Mouse (Mus musculus): Measurements from ENCODE around the gene 9930104L06Rik. TPM values are rescaled to one million over a fixed set of nuclear protein-coding genes. Genes with fewer than 3 reads are reported as not detected.

Gene 9930104L06Rik
- polyA plus RNA-seq, 1 experiment: 6.5 TPM

DNA sequence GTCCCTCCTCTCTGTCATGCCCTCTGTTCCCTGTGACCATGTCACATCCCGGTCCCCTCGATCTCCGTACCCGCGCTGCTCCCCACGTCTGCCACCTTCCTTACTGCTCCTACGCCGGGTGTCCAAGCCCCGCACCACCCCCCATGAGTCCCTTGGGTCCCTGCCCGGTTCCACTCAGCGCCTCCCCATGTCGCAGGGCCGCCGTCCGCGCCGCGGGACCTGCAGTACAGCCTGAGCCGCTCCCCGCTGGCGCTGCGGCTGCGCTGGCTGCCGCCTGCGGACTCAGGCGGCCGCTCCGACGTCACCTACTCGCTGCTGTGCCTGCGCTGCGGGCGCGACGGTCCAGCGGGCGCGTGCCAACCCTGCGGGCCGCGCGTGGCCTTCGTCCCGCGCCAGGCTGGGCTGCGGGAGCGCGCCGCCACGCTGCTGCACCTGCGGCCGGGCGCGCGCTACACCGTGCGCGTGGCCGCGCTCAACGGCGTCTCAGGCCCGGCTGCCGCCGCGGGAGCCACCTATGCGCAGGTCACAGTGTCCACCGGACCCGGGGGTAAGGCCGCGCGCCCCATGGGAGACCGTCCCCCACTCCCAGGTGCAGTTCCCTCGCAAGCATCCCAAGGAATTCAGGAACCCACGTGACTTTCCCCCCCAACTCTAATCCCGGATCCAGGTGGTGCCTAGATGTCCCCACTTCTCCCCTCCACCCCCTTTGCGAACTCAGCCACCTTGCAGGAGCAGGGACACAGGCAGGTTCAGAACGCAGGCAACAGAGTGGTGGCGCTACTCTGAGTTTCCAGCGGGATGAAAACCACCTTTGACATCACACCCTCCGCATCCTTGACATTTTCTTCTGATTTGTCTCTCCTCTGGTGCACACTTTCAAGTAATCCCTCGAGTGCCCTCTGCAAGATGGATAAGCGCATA lies 42.1 kb upstream of the 9930104L06Rik start:
- H3K27me3 ChIP-seq (ENCODE audit: control insufficient read depth, insufficient read depth, insufficient read length): peaks cover 80% of the 10 kb centered on the region
- H3ac ChIP-seq (ENCODE audit: control insufficient read depth, insufficient read length, low read depth): no peak overlapping the region
- no peaks in the 10 kb centered on the region for H3K36me3 ChIP-seq (ENCODE audit: control insufficient read depth, insufficient read depth)
- TF ChIP-seq MYOD1 (IDR thresholded peaks at IDR 0.05; ENCODE audit: control insufficient read depth, insufficient read length, low read depth) (no peak), FOSL1 (IDR thresholded peaks at IDR 0.05; ENCODE audit: insufficient read depth, low read length, poor library complexity, severe bottlenecking) (no peak), CEBPB (IDR thresholded peaks at IDR 0.05; ENCODE audit: low read depth) (no peak), USF1 (IDR thresholded peaks at IDR 0.05; ENCODE audit: low read depth) (no peak), CTCF (IDR thresholded peaks at IDR 0.05; ENCODE audit: control insufficient read depth, insufficient read depth, insufficient read length) (no peak), MAX (IDR thresholded peaks at IDR 0.05) (no peak), MYOG (IDR thresholded peaks at IDR 0.05; ENCODE audit: control insufficient read depth, extremely low read depth, insufficient read length) (no peak)
- no peaks in the 10 kb centered on the region for H3K79me3 ChIP-seq (ENCODE audit: low read depth)
- H3K4me3 ChIP-seq (ENCODE audit: insufficient read depth, poor library complexity, severe bottlenecking): no peak overlapping the region
- no peaks in the 10 kb centered on the region for H3K79me2 ChIP-seq (ENCODE audit: control insufficient read depth, insufficient read depth)

GRCm38 (mm10) chr4:124898428-124898827 lies 38.4 kb upstream of the 9930104L06Rik start:
- no peak overlapping the region for H3ac ChIP-seq (ENCODE audit: control insufficient read depth, insufficient read length, low read depth)
- no peaks in the 10 kb centered on the region for H3K79me3 ChIP-seq (ENCODE audit: low read depth)
- H3K79me2 ChIP-seq (ENCODE audit: control insufficient read depth, insufficient read depth): no peaks in the 10 kb centered on the region
- H3K27me3 ChIP-seq (ENCODE audit: control insufficient read depth, insufficient read depth, insufficient read length): peaks cover 71% of the 10 kb centered on the region
- TF ChIP-seq CTCF (IDR thresholded peaks at IDR 0.05; ENCODE audit: control insufficient read depth, insufficient read depth, insufficient read length) (no peak), USF1 (IDR thresholded peaks at IDR 0.05; ENCODE audit: low read depth) (no peak), MAX (IDR thresholded peaks at IDR 0.05) (no peak), CEBPB (IDR thresholded peaks at IDR 0.05; ENCODE audit: low read depth) (no peak), MYOG (IDR thresholded peaks at IDR 0.05; ENCODE audit: control insufficient read depth, extremely low read depth, insufficient read length) (no peak), MYOD1 (IDR thresholded peaks at IDR 0.05; ENCODE audit: control insufficient read depth, insufficient read length, low read depth) (no peak), FOSL1 (IDR thresholded peaks at IDR 0.05; ENCODE audit: insufficient read depth, low read length, poor library complexity, severe bottlenecking) (no peak)
- H3K4me3 ChIP-seq (ENCODE audit: insufficient read depth, poor library complexity, severe bottlenecking): no peak overlapping the region
- H3K36me3 ChIP-seq (ENCODE audit: control insufficient read depth, insufficient read depth): no peaks in the 10 kb centered on the region

DNA sequence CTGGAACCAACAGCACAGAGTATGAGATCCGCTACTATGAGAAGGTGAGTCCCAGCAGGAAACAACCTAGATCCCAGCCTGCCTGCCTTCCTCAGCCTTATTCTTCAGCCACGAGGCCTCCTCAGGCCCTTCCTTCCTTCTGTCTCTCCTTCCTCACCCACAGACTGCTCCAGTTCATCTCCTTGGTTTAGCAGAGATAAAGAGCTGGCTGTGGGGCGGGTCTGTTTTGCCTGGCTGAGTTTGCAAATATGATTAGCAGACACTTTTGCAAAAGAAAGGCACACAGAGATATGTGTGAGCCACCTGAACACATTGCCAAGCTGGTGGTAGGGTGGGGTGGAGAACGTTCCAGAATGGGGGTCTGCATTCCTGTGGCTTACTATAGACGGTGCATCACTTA lies 36.9 kb upstream of the 9930104L06Rik start:
- Histone ChIP-seq H3K79me3 (ENCODE audit: low read depth) (no peaks in the 10 kb centered on the region), H3K27me3 (ENCODE audit: control insufficient read depth, insufficient read depth, insufficient read length) (peaks cover 64% of the 10 kb centered on the region), H3K36me3 (ENCODE audit: control insufficient read depth, insufficient read depth) (no peaks in the 10 kb centered on the region), H3K79me2 (ENCODE audit: control insufficient read depth, insufficient read depth) (no peaks in the 10 kb centered on the region), H3K4me3 (ENCODE audit: insufficient read depth, poor library complexity, severe bottlenecking) (no peak overlapping the region), H3ac (ENCODE audit: control insufficient read depth, insufficient read length, low read depth) (no peak overlapping the region)
- TF ChIP-seq USF1 (IDR thresholded peaks at IDR 0.05; ENCODE audit: low read depth) (no peak), FOSL1 (IDR thresholded peaks at IDR 0.05; ENCODE audit: insufficient read depth, low read length, poor library complexity, severe bottlenecking) (no peak), MYOD1 (IDR thresholded peaks at IDR 0.05; ENCODE audit: control insufficient read depth, insufficient read length, low read depth) (no peak), CTCF (IDR thresholded peaks at IDR 0.05; ENCODE audit: control insufficient read depth, insufficient read depth, insufficient read length) (no peak), CEBPB (IDR thresholded peaks at IDR 0.05; ENCODE audit: low read depth) (no peak), MAX (IDR thresholded peaks at IDR 0.05) (no peak), MYOG (IDR thresholded peaks at IDR 0.05; ENCODE audit: control insufficient read depth, extremely low read depth, insufficient read length) (no peak)

DNA sequence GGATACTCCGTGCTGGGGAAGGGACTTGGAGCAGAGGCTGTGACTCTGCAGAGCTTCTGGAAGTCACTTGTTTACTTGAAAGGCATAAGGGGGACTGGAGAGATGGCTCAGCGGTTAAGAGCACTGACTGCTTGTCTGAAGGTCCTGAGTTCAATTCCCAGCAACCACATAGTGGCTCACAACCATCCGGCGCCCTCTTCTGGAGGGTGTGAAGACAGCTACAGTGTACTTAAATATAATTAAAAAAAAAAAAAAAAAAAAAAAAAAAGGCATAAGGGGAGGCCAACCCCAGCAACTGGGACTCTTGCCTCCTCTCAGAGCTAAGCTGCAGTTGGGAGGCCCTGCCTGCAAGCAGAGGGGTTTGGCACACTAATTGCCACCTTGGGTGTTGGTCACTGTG lies 31.4 kb upstream of the 9930104L06Rik start:
- TF ChIP-seq MAX (IDR thresholded peaks at IDR 0.05): no peak
- TF ChIP-seq USF1 (IDR thresholded peaks at IDR 0.05; ENCODE audit: low read depth): no peak
- TF ChIP-seq CTCF (IDR thresholded peaks at IDR 0.05; ENCODE audit: control insufficient read depth, insufficient read depth, insufficient read length): no peak
- TF ChIP-seq FOSL1 (IDR thresholded peaks at IDR 0.05; ENCODE audit: insufficient read depth, low read length, poor library complexity, severe bottlenecking): no peak
- TF ChIP-seq MYOG (IDR thresholded peaks at IDR 0.05; ENCODE audit: control insufficient read depth, extremely low read depth, insufficient read length): no peak
- H3ac ChIP-seq (ENCODE audit: control insufficient read depth, insufficient read length, low read depth): no peak overlapping the region
- H3K79me3 ChIP-seq (ENCODE audit: low read depth): no peaks in the 10 kb centered on the region
- no peaks in the 10 kb centered on the region for H3K79me2 ChIP-seq (ENCODE audit: control insufficient read depth, insufficient read depth)
- H3K4me3 ChIP-seq (ENCODE audit: insufficient read depth, poor library complexity, severe bottlenecking): no peak overlapping the region
- H3K36me3 ChIP-seq (ENCODE audit: control insufficient read depth, insufficient read depth): no peaks in the 10 kb centered on the region
- peaks cover 32% of the 10 kb centered on the region for H3K27me3 ChIP-seq (ENCODE audit: control insufficient read depth, insufficient read depth, insufficient read length)

DNA sequence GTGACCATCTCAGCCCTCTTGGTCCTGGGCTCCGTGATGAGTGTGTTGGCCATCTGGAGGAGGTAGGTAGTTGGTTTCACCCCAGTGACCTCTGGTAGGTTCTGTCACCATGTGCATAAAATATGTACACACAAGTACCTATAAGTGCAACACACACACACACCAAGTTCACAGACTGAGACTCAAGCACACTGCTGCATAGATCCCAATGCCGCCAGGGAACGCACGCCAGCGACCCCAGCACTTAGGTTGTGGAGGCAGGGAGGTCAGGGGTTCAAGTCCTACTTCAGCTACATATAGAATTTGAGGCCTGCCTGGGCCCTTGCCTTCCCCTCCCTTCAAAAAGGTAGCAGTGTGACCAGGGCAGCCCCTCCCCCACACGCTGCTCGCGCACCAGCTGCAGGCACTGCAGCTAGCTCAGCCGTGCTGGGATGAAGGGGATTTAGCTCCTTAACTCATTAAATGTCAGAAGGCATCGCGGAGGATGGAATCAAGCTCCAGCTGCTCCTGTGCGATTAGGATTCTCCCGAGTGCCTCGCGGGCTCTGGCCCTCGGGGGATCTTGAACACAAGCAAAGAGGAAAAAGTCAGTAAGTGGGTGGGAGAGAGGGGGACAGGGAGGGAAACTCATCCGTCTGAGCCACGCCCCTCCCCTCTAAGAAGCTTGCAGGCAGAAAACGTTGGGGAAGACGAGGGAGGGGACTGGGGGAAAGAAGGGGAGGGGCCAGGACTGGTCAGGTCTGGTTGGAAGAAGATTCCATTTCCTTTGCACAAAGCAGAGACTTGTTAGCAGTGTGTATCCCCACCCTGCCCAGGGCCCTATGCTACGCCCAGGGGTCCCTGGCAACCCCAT lies 30.7 kb upstream of the 9930104L06Rik start:
- Histone ChIP-seq H3K4me3 (ENCODE audit: insufficient read depth, poor library complexity, severe bottlenecking) (no peak overlapping the region), H3K27me3 (ENCODE audit: control insufficient read depth, insufficient read depth, insufficient read length) (peaks cover 32% of the 10 kb centered on the region), H3K36me3 (ENCODE audit: control insufficient read depth, insufficient read depth) (no peaks in the 10 kb centered on the region), H3ac (ENCODE audit: control insufficient read depth, insufficient read length, low read depth) (no peak overlapping the region), H3K79me2 (ENCODE audit: control insufficient read depth, insufficient read depth) (no peaks in the 10 kb centered on the region), H3K79me3 (ENCODE audit: low read depth) (no peaks in the 10 kb centered on the region)
- no peak for TF ChIP-seq MYOG (IDR thresholded peaks at IDR 0.05; ENCODE audit: control insufficient read depth, extremely low read depth, insufficient read length)
- no peak for TF ChIP-seq FOSL1 (IDR thresholded peaks at IDR 0.05; ENCODE audit: insufficient read depth, low read length, poor library complexity, severe bottlenecking)
- TF ChIP-seq MAX (IDR thresholded peaks at IDR 0.05): no peak
- TF ChIP-seq USF1 (IDR thresholded peaks at IDR 0.05; ENCODE audit: low read depth): no peak
- TF ChIP-seq MYOD1 (IDR thresholded peaks at IDR 0.05; ENCODE audit: control insufficient read depth, insufficient read length, low read depth): no peak
- TF ChIP-seq CTCF (IDR thresholded peaks at IDR 0.05; ENCODE audit: control insufficient read depth, insufficient read depth, insufficient read length): no peak
- no peak for TF ChIP-seq CEBPB (IDR thresholded peaks at IDR 0.05; ENCODE audit: low read depth)

Data from C2C12 (cell line).